Mouse (Mus musculus): ENCODE data around the gene Nr2f2. TPM values are rescaled to one million over a fixed set of nuclear protein-coding genes. Genes with fewer than 3 reads are reported as not detected.

The Nr2f2 gene
- not detected in 2 replicates for polyA plus RNA-seq (2012)

- no peak for TF ChIP-seq GATA1 (IDR thresholded peaks at IDR 0.05; ENCODE audit: low read length)
Observed at GRCm38 (mm10) chr7:70365941-70366807, at the start of gene Nr2f2. Gene Nr2f2, minus strand, starts transcription at chr7:70366735.

DNA sequence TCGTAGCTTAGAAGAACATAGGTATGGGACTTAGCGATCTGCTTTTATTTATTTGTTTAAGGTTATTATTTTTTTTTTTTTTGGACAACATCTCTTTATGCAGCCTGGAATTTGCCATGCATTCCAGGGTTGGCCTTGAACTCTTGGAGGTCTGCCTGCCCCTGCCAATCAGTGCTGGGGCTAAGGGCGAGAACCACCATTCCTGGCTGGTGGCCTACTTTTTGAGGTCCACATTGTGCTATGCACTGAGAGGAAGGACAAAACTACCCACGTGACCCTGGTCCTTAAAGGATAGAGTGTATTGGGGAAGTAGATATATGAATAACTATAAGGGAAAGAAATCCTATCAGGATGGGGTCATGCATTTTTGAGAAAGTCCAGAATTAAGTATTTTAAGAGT, 47.9 kb upstream of the Nr2f2 start:
- no peak for TF ChIP-seq GATA1 (IDR thresholded peaks at IDR 0.05; ENCODE audit: low read length)

DNA sequence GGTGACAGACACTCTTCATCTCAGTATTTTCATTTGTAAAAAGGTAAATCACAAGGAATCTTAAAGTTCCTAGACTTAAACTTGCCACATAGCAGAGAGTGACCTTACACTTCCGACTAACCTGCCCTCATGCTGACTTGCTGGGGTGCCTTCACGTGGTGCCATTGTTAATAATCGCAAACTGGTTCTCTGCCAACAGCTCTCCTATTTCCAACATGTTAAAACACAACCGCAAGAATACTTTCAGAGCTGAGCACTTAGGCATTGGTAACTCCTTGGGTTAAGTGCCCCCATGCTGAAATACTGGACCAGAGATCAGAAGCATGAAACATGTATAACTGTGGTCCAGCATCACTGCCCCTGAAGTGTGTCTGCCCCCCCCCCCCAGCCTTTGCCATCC, 47.1 kb upstream of the Nr2f2 start:
- TF ChIP-seq GATA1 (IDR thresholded peaks at IDR 0.05; ENCODE audit: low read length), result no peak

DNA sequence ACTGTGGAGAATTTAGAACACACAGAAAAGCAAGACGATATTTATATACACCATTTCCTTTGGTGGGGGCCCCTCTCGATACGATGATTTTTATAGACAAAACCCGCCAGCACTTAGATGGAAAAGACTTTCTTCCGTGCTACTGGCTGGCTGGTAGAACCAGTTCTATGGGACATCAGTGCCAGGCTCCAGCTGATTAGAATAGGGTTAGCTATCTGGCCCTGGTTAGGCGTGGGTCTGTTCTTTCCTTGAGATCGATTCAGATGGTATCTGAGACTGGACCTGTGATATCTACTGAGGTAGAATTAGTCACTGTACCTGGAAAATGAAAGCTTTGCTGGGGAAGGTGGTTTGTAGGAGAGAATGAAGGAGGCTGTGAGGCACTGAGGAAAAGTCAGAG, 46.4 kb upstream of the Nr2f2 start:
- TF ChIP-seq GATA1 (IDR thresholded peaks at IDR 0.05; ENCODE audit: low read length), result no peak

DNA sequence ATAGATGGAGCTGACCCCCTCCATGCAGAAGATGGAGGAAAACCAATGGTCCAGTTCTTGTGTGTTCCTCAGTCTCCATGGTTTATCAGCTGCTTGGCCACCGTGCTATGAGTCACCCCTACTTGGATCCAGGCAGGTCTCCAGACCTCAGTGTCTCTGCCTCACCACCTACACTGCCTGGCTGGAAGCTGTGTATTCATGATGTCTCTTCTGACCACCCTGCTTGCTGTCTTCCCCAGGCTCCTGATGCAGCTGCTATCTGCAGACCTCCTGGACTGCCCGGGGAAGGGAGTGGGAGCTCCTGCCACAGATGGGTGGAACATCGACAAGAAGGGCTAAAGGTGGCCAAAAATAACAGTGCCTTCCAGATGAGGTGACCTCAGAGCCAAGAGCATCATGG, 43.8 kb upstream of the Nr2f2 start:
- no peak for TF ChIP-seq GATA1 (IDR thresholded peaks at IDR 0.05; ENCODE audit: low read length)

- no peak for TF ChIP-seq GATA1 (IDR thresholded peaks at IDR 0.05; ENCODE audit: low read length)
Observed at GRCm38 (mm10) chr7:70409890-70410289, 43.4 kb upstream of the Nr2f2 start.

DNA sequence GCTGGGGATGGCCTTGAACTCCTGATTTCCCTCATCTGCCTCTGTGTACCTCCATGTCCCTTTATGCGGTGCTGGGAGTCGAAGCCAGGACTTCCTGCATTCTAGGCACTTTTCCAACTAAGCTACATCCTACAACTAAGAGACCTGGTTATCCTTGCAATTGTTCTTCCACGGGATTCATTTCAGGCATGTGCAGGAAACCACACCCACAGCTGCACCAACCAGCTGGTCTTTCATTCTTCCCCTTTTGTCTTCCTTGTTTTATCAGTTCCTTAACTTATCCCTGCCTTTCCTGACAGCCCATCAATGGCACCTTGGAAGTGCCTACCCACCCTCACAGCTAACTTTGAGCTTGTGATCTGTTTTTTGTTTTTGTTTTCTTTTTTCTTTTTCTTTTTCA, 42.3 kb upstream of the Nr2f2 start:
- no peak for TF ChIP-seq GATA1 (IDR thresholded peaks at IDR 0.05; ENCODE audit: low read length)

GRCm38 (mm10) chr7:70407123-70407522, 40.6 kb upstream of the Nr2f2 start:
- TF ChIP-seq GATA1 (IDR thresholded peaks at IDR 0.05; ENCODE audit: low read length), result no peak

DNA sequence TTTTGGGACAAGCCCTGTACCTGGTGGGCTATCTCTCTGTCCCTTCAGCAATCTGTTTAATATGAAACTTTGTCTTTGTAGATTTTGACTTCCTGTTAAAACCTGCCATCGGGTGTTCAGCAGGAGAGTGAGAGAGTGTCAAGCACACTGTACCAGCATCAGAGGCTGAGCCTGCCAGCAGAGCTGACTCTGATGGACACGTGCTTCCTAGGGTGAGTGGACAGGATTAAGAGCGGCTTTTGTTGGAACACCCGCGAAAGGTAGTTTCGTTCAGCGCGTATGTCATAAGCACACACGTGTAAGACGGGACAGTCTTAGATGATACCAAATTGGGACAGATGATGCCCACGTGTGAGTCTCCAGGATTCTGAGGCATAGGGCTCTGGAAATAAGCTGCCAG, 40.0 kb upstream of the Nr2f2 start:
- no peak for TF ChIP-seq GATA1 (IDR thresholded peaks at IDR 0.05; ENCODE audit: low read length)

DNA sequence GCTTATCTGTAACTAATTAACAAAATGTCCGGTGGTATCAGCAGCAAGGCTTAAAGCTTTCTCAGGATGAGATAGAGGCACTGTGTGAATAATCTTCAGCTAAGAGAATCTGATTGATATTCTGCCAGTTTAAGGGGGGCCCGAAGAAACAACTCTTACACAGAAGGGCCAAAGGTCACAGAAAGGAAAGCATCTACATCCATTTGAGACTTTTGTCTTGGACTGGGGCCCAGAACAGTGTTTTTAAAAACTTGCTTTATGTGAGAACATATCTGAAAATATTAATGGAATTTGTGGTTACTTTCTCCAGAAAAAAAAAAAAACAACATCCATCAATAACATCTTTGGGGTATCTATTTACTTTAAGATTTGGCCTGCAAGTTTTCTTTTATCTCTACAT, 38.9 kb upstream of the Nr2f2 start:
- no peak for TF ChIP-seq GATA1 (IDR thresholded peaks at IDR 0.05; ENCODE audit: low read length)

GRCm38 (mm10) chr7:70382828-70383227, 16.3 kb upstream of the Nr2f2 start:
- TF ChIP-seq GATA1 (IDR thresholded peaks at IDR 0.05; ENCODE audit: low read length), result no peak

- no peak for TF ChIP-seq GATA1 (IDR thresholded peaks at IDR 0.05; ENCODE audit: low read length)
Observed at GRCm38 (mm10) chr7:70381409-70382244, 15.1 kb upstream of the Nr2f2 start.

DNA sequence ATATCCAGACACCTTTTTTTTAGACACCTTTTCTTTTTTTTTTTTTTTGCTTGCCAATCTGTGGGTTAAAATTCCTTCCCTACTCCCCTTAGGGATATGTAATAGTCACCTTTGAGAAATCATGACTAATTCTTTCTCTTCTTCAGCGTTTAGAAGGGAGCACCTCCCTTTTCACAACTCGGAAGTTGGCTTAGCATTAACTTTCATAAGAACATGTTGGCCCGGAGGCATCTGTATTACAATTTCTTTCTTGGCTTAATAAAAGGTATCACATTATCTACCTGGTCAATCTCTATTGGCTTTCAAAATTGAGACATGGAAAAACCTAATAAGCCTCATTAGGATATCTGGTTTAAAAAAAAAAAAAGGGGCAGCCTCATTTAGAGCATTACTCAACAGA, 14.4 kb upstream of the Nr2f2 start:
- TF ChIP-seq GATA1 (IDR thresholded peaks at IDR 0.05; ENCODE audit: low read length), result no peak

GRCm38 (mm10) chr7:70380246-70380645, 13.7 kb upstream of the Nr2f2 start:
- no peak for TF ChIP-seq GATA1 (IDR thresholded peaks at IDR 0.05; ENCODE audit: low read length)

- TF ChIP-seq GATA1 (IDR thresholded peaks at IDR 0.05; ENCODE audit: low read length), result no peak
Observed at GRCm38 (mm10) chr7:70370552-70371262, 4.2 kb upstream of the Nr2f2 start.

Measured in G1E-ER4 (cell line).